Mouse (Mus musculus): ENCODE measurements at regions not wholly inside any gene's neighbourhood (a gene's known extent, or its start where the extent isn't known, plus 50 kb on each side); places are given as distances from the start of the nearest gene placed in this dataset.

DNA sequence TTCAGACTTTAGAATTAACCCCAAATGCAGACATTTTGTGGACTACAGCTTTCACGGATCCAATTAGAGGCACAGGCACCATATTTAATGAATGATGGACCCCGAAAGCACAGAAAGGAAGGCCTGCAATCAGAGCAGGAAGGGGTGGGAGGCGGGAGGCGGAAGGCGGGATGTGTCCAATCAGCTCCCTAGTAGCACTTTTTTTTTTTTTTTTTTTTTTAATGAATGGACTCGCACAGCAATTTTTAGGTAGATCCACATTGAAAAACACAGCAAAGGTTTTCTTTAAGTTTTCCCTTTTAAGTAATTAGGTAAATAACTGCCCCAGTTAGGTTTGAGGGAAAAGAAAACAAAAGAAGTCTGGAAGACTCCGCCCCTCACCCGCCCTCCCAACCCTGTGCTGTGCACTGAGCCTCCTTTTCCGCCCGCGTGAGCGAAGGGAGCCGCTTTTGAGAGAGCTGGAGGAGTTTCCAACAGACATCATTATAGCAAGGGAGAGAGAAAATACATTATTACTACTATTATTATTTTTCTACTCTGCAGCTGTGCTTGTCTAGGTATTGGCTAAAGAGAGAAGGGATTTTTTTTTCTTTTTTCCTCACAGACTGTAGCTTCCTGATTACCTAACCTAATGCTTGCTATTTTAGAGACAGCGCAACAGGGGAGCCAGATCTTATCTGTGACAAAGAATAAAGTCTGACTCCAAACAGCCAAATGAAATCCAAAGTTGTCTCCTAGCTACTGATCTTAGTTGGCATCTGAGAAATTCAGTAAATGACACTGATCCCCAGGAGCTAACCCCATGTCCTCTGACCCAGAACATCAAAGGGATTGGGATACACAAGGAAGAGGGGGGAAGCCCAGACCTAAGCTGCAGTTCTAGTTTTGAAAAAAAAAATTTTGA, 232.0 kb upstream of the Sash1 start:
- in situ Hi-C loops (cut with MboI; ENCODE audit: low pct_unique_long_range_greater_than_20kb in 1 of 2, low sequenced_read_pairs in 2 of 2, unreplicated experiment in 1 of 2) = no loop called here

DNA sequence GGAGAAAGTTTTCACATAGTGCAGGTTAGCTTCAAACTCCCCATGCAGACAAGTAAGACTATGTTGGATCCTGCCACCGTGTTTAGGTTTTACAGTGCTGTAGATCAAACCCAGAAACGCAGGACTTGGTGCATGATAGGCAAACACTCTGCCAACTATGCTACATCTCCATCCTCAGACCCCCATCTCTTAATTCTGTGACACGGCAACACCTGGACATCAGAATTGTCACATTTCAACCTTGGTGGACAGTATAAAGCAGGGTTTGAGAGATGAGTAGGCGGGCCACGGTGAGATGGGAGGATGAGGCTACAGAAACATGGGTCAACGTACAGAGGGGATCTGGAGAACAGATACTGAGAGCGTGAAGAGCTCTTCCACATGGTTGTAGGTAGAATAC, 231.3 kb upstream of the Sash1 start:
- in situ Hi-C loops (cut with MboI; ENCODE audit: low pct_unique_long_range_greater_than_20kb in 1 of 2, low sequenced_read_pairs in 2 of 2, unreplicated experiment in 1 of 2) = no loop called here

GRCm38 (mm10) chr10:9113706-9114105, 227.8 kb upstream of the Sash1 start:
- in situ Hi-C loops (cut with MboI; ENCODE audit: low pct_unique_long_range_greater_than_20kb in 1 of 2, low sequenced_read_pairs in 2 of 2, unreplicated experiment in 1 of 2) = no loop called here

- in situ Hi-C loops (cut with MboI; ENCODE audit: low pct_unique_long_range_greater_than_20kb in 1 of 2, low sequenced_read_pairs in 2 of 2, unreplicated experiment in 1 of 2) = no loop called here
Observed at GRCm38 (mm10) chr10:9111051-9111450, 225.2 kb upstream of the Sash1 start.

DNA sequence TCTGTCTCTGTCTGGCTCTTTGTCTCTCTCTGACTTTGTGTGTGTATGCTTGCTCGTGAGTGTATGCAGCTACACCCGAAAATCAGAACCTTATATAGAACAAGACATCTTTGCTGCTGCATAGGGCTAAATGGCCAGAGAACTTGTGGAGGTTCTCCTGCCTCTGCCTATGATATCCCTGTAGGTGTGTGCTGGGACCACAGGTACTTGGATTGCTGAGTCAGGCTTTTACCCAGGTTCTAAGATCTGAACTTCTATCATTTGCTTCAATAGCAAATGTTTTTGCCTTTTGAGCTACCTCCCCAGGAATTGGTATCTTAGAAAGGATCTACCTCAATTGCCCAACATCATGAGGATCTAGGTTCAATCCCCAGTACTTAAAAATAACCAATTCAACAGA, 210.3 kb upstream of the Sash1 start:
- in situ Hi-C loops (cut with MboI; ENCODE audit: low pct_unique_long_range_greater_than_20kb in 1 of 2, low sequenced_read_pairs in 2 of 2, unreplicated experiment in 1 of 2) = no loop called here

DNA sequence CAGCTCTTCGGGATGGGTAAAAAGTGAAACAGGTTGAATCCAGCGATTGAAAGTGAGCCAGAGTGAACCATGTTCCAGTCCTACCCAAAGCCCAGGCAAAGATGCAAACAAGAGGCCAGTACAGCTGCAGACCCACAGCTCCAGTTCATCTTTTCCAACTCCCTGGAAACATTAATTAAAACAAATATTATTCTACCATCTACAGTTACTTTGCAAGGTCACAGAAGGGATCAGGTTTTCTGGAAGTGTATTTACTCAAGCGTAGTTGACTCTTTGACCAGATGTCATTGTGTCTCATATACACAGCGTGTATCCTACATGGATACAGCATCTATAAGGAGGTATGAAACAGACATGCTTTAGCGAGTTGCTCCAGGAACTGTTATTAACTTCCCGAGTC, 209.3 kb upstream of the Sash1 start:
- in situ Hi-C loops (cut with MboI; ENCODE audit: low pct_unique_long_range_greater_than_20kb in 1 of 2, low sequenced_read_pairs in 2 of 2, unreplicated experiment in 1 of 2) = no loop called here

- in situ Hi-C loops (cut with MboI; ENCODE audit: low pct_unique_long_range_greater_than_20kb in 1 of 2, low sequenced_read_pairs in 2 of 2, unreplicated experiment in 1 of 2) = no loop called here
Observed at GRCm38 (mm10) chr10:9092237-9092885, 206.5 kb upstream of the Sash1 start.

GRCm38 (mm10) chr10:9090961-9091360, 205.1 kb upstream of the Sash1 start:
- in situ Hi-C loops (cut with MboI; ENCODE audit: low pct_unique_long_range_greater_than_20kb in 1 of 2, low sequenced_read_pairs in 2 of 2, unreplicated experiment in 1 of 2) = no loop called here

- in situ Hi-C loops (cut with MboI; ENCODE audit: low pct_unique_long_range_greater_than_20kb in 1 of 2, low sequenced_read_pairs in 2 of 2, unreplicated experiment in 1 of 2) = no loop called here
Observed at GRCm38 (mm10) chr10:9087871-9088270, 202.0 kb upstream of the Sash1 start.

- in situ Hi-C loops (cut with MboI; ENCODE audit: low pct_unique_long_range_greater_than_20kb in 1 of 2, low sequenced_read_pairs in 2 of 2, unreplicated experiment in 1 of 2) = no loop called here
Observed at GRCm38 (mm10) chr10:9087171-9087570, 201.3 kb upstream of the Sash1 start.

- in situ Hi-C loops (cut with MboI; ENCODE audit: low pct_unique_long_range_greater_than_20kb in 1 of 2, low sequenced_read_pairs in 2 of 2, unreplicated experiment in 1 of 2) = no loop called here
Observed at GRCm38 (mm10) chr10:9086666-9087065, 200.8 kb upstream of the Sash1 start.

GRCm38 (mm10) chr10:9085441-9085840, 199.6 kb upstream of the Sash1 start:
- in situ Hi-C loops (cut with MboI; ENCODE audit: low pct_unique_long_range_greater_than_20kb in 1 of 2, low sequenced_read_pairs in 2 of 2, unreplicated experiment in 1 of 2) = no loop called here

DNA sequence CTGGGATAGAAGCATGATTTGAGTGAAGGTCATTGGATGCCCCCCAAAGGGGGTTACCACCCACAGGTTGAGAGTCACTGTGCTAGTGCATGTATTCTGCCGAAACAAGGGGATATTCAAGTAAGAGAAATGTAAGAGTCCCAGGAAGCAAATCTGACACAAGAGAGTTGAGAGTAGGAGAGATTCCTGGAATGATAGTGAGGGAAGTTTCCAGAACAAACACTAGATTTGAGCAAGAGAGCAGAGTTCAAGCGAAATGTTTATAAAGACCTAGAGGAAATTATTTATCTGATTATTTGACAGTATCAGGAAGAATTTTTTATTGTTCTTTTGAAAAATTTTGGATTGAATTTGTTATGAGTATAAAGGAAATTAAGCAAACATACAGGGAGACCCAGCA, 189.0 kb upstream of the Sash1 start:
- in situ Hi-C loops (cut with MboI; ENCODE audit: low pct_unique_long_range_greater_than_20kb in 1 of 2, low sequenced_read_pairs in 2 of 2, unreplicated experiment in 1 of 2) = loop anchor here in 1 of 2 experiments (25.0 kb wide), 1 partner anchor 612 kb away; the partner anchor contains the start of gene Samd5

GRCm38 (mm10) chr10:9071630-9072029, 185.8 kb upstream of the Sash1 start:
- in situ Hi-C loops (cut with MboI; ENCODE audit: low pct_unique_long_range_greater_than_20kb in 1 of 2, low sequenced_read_pairs in 2 of 2, unreplicated experiment in 1 of 2) = loop anchor here in 1 of 2 experiments (25.0 kb wide), 1 partner anchor 616 kb away; the partner anchor contains the start of gene Samd5

DNA sequence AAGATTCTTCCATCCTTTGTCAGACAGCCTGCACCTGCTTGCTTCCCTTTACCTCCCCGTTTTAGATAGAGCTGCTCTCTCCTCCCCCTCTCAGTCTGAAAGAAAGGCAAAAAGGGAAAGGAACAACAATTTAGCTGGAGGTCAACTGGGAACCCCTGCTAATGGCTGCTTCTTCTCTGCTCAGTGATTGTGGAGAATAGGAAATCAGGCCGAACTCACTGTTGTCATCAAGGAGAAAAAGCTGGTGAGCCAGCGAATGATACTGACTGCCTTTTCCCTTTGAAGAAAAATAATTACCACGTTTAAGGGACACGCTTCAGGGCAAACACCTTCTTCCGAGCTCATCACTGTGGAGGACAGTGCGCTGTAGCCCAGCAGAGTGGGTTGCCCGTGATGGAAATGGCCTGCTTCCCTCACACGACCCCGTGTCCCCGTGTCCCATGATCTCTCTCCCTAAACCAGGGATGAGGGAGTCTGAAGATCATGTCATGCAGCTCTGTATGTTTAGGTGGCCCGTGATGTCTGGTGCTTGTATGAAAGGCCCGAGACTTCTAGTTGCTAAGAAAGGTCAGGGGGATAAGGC, 183.8 kb upstream of the Sash1 start:
- in situ Hi-C loops (cut with MboI; ENCODE audit: low pct_unique_long_range_greater_than_20kb in 1 of 2, low sequenced_read_pairs in 2 of 2, unreplicated experiment in 1 of 2) = loop anchor here in 1 of 2 experiments (25.0 kb wide), 1 partner anchor 618 kb away; the partner anchor contains the start of gene Samd5

DNA sequence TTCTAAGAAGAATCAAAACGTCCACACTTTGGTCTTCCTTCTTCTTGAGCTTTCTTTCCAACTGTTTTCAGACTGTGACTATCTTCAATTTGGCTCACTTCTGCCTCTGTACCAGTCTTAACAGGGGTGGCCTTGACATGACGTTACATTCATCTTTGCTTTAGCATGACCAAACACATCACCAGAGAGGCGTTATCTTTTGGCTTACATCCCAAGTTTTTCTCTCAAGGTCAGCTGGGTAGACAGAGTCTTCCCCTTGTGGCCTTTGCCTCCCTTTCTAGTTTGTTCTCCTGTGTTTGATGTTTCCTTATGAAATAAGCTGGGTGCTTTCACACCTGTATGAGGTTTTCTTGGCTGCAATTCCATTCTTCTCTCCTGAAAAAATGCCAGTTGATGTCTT, 180.7 kb upstream of the Sash1 start:
- in situ Hi-C loops (cut with MboI; ENCODE audit: low pct_unique_long_range_greater_than_20kb in 1 of 2, low sequenced_read_pairs in 2 of 2, unreplicated experiment in 1 of 2) = loop anchor here in 1 of 2 experiments (25.0 kb wide), 1 partner anchor 621 kb away; the partner anchor contains the start of gene Samd5

- in situ Hi-C loops (cut with MboI; ENCODE audit: low pct_unique_long_range_greater_than_20kb in 1 of 2, low sequenced_read_pairs in 2 of 2, unreplicated experiment in 1 of 2) = loop anchor here in 1 of 2 experiments (25.0 kb wide), 1 partner anchor 625 kb away; the partner anchor contains the start of gene Samd5
Observed at GRCm38 (mm10) chr10:9061979-9062378, 176.1 kb upstream of the Sash1 start.

DNA sequence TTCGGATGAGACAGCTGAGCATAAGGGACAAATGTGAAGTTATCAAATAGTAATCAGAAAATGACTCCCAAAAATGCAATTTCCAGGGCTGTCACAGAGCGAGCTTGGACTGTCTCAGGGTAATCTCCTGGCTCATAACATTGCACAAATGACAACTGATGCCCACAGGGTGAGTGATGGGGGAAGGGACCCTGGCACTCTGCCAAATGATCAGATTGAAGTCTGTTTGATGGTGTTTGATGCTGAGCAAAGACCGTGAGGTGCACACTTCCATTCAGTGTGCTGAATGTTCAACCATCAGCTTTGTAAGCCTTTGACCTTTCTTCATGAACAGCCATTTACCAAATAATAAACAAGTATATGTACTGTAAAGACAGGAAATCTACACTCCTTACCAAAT, 169.4 kb upstream of the Sash1 start:
- in situ Hi-C loops (cut with MboI; ENCODE audit: low pct_unique_long_range_greater_than_20kb in 1 of 2, low sequenced_read_pairs in 2 of 2, unreplicated experiment in 1 of 2) = loop anchor here in 1 of 2 experiments (25.0 kb wide), 1 partner anchor 632 kb away; the partner anchor contains the start of gene Samd5

- in situ Hi-C loops (cut with MboI; ENCODE audit: low pct_unique_long_range_greater_than_20kb in 1 of 2, low sequenced_read_pairs in 2 of 2, unreplicated experiment in 1 of 2) = loop anchor here in 1 of 2 experiments (25.0 kb wide), 1 partner anchor 634 kb away; the partner anchor contains the start of gene Samd5
Observed at GRCm38 (mm10) chr10:9053371-9053770, 167.5 kb upstream of the Sash1 start.

All from mouse embryonic stem cell (cell line).